Mouse (Mus musculus): ENCODE data around the gene Rsl24d1. TPM values are rescaled to one million over a fixed set of nuclear protein-coding genes. Genes with fewer than 3 reads are reported as not detected.

The Rsl24d1 gene
- total and polyA plus RNA-seq, 2 experiments from 2014 or later, result 51.6 to 71.4 TPM

GRCm38 (mm10) chr9:73082291-73083000 lies 30.8 kb upstream of the Rsl24d1 start:
- Histone ChIP-seq H3K4me3 (ENCODE audit: low read depth, low read length) (no peak overlapping the region), H3K36me3 (replicated peaks; ENCODE audit: control insufficient read depth, insufficient read depth, low read length) (no peaks in the 10 kb centered on the region), H3K4me1 (ENCODE audit: control insufficient read depth, insufficient read depth) (no peaks in the 10 kb centered on the region), H3K27ac (ENCODE audit: low read depth) (no peak overlapping the region), H3K27me3 (ENCODE audit: control insufficient read depth, insufficient read depth, low read length) (no peaks in the 10 kb centered on the region), H3K4me2 (ENCODE audit: low read depth, low read length) (no peak overlapping the region), H3K9ac (replicated peaks; ENCODE audit: low read depth, low read length) (no peak overlapping the region), H3K9me3 (replicated peaks; ENCODE audit: control insufficient read depth, low read length) (no peaks in the 10 kb centered on the region)
- 79% methylated on average over 8 of the region's 8 CpGs for WGBS
- DNase-seq (ENCODE audit: low spot score) (no peak), ATAC-seq (ENCODE audit: insufficient read depth, low read depth) (no peak)
- TF ChIP-seq CTCF (IDR thresholded peaks at IDR 0.05; ENCODE audit: low read depth), result no peak
- TF ChIP-seq EP300 (IDR thresholded peaks at IDR 0.05; ENCODE audit: low read depth), result no peak

GRCm38 (mm10) chr9:73083956-73084355 lies 29.3 kb upstream of the Rsl24d1 start:
- Histone ChIP-seq H3K27ac (ENCODE audit: low read depth) (no peak overlapping the region), H3K27me3 (ENCODE audit: control insufficient read depth, insufficient read depth, low read length) (no peaks in the 10 kb centered on the region), H3K4me2 (ENCODE audit: low read depth, low read length) (no peak overlapping the region), H3K4me1 (ENCODE audit: control insufficient read depth, insufficient read depth) (no peaks in the 10 kb centered on the region), H3K9me3 (replicated peaks; ENCODE audit: control insufficient read depth, low read length) (no peaks in the 10 kb centered on the region), H3K36me3 (replicated peaks; ENCODE audit: control insufficient read depth, insufficient read depth, low read length) (no peaks in the 10 kb centered on the region), H3K9ac (replicated peaks; ENCODE audit: low read depth, low read length) (no peak overlapping the region), H3K4me3 (ENCODE audit: low read depth, low read length) (no peak overlapping the region)
- DNase-seq (ENCODE audit: low spot score), result no peak
- no peak for TF ChIP-seq CTCF (IDR thresholded peaks at IDR 0.05; ENCODE audit: low read depth)
- TF ChIP-seq EP300 (IDR thresholded peaks at IDR 0.05; ENCODE audit: low read depth), result no peak
- no peak for ATAC-seq (ENCODE audit: insufficient read depth, low read depth)
- WGBS, result 66% methylated on average over 6 of the region's 6 CpGs

GRCm38 (mm10) chr9:73085845-73086244 lies 27.4 kb upstream of the Rsl24d1 start:
- no peak overlapping the region for H3K27ac ChIP-seq (ENCODE audit: low read depth)
- WGBS, result 41% methylated on average over 6 of the region's 6 CpGs

GRCm38 (mm10) chr9:73087121-73087520 lies 26.1 kb upstream of the Rsl24d1 start:
- no peak overlapping the region for H3K4me3 ChIP-seq (ENCODE audit: low read depth, low read length)
- no peaks in the 10 kb centered on the region for H3K27me3 ChIP-seq (ENCODE audit: control insufficient read depth, insufficient read depth, low read length)
- no peak overlapping the region for H3K27ac ChIP-seq (ENCODE audit: low read depth)
- ATAC-seq (ENCODE audit: insufficient read depth, low read depth), result no peak
- no peaks in the 10 kb centered on the region for H3K9me3 ChIP-seq (replicated peaks; ENCODE audit: control insufficient read depth, low read length)
- 52% methylated on average over 8 of the region's 8 CpGs for WGBS
- DNase-seq (ENCODE audit: low spot score), result no peak
- no peak overlapping the region for H3K9ac ChIP-seq (replicated peaks; ENCODE audit: low read depth, low read length)
- H3K4me2 ChIP-seq (ENCODE audit: low read depth, low read length), result no peak overlapping the region
- H3K36me3 ChIP-seq (replicated peaks; ENCODE audit: control insufficient read depth, insufficient read depth, low read length), result no peaks in the 10 kb centered on the region
- no peaks in the 10 kb centered on the region for H3K4me1 ChIP-seq (ENCODE audit: control insufficient read depth, insufficient read depth)
- TF ChIP-seq EP300 (IDR thresholded peaks at IDR 0.05; ENCODE audit: low read depth) (no peak), CTCF (IDR thresholded peaks at IDR 0.05; ENCODE audit: low read depth) (no peak)

More at GRCm38 (mm10) chr9:73085845-73086244, 27.4 kb upstream of the Rsl24d1 start:
- ATAC-seq (ENCODE audit: insufficient read depth, low read depth) (no peak), DNase-seq (ENCODE audit: low spot score) (no peak)
- Histone ChIP-seq H3K4me2 (ENCODE audit: low read depth, low read length) (no peak overlapping the region), H3K36me3 (replicated peaks; ENCODE audit: control insufficient read depth, insufficient read depth, low read length) (no peaks in the 10 kb centered on the region), H3K9me3 (replicated peaks; ENCODE audit: control insufficient read depth, low read length) (no peaks in the 10 kb centered on the region), H3K27me3 (ENCODE audit: control insufficient read depth, insufficient read depth, low read length) (no peaks in the 10 kb centered on the region), H3K4me1 (ENCODE audit: control insufficient read depth, insufficient read depth) (no peaks in the 10 kb centered on the region), H3K9ac (replicated peaks; ENCODE audit: low read depth, low read length) (no peak overlapping the region), H3K4me3 (ENCODE audit: low read depth, low read length) (no peak overlapping the region)
- TF ChIP-seq CTCF (IDR thresholded peaks at IDR 0.05; ENCODE audit: low read depth) (no peak), EP300 (IDR thresholded peaks at IDR 0.05; ENCODE audit: low read depth) (no peak)

GRCm38 (mm10) chr9:73087581-73087980 lies 25.6 kb upstream of the Rsl24d1 start:
- H3K27ac ChIP-seq (ENCODE audit: low read depth), result no peak overlapping the region
- no peak for DNase-seq (ENCODE audit: low spot score)
- WGBS, result 70% methylated on average over 5 of the region's 5 CpGs

More at GRCm38 (mm10) chr9:73087581-73087980, 25.6 kb upstream of the Rsl24d1 start:
- TF ChIP-seq EP300 (IDR thresholded peaks at IDR 0.05; ENCODE audit: low read depth) (no peak), CTCF (IDR thresholded peaks at IDR 0.05; ENCODE audit: low read depth) (no peak)
- Histone ChIP-seq H3K9me3 (replicated peaks; ENCODE audit: control insufficient read depth, low read length) (no peaks in the 10 kb centered on the region), H3K4me3 (ENCODE audit: low read depth, low read length) (no peak overlapping the region), H3K4me1 (ENCODE audit: control insufficient read depth, insufficient read depth) (no peaks in the 10 kb centered on the region), H3K36me3 (replicated peaks; ENCODE audit: control insufficient read depth, insufficient read depth, low read length) (no peaks in the 10 kb centered on the region), H3K27me3 (ENCODE audit: control insufficient read depth, insufficient read depth, low read length) (no peaks in the 10 kb centered on the region), H3K4me2 (ENCODE audit: low read depth, low read length) (no peak overlapping the region), H3K9ac (replicated peaks; ENCODE audit: low read depth, low read length) (no peak overlapping the region)
- ATAC-seq (ENCODE audit: insufficient read depth, low read depth), result no peak
